In genomic region chr7:131409321-131409987, GRCm38 (mm10) we compare ENCODE assay signal across 8 mouse cellular contexts. TPM values are rescaled to one million over a fixed set of nuclear protein-coding genes. Genes with fewer than 3 reads are reported as not detected.
DNase-seq lines count a peak whose midpoint lies in the region; ATAC-seq and TF ChIP-seq lines count a peak whose summit lies in the region.

No protein-coding gene starts in this region.

- no peak for TF ChIP-seq POLR2A in kidney, adult 2 months (IDR thresholded peaks at IDR 0.05; ENCODE audit: low read depth, low read length)

- H3K9me3 ChIP-seq in forebrain, embryonic 13.5 days (replicated peaks), result no peaks in the 10 kb centered on the region
- H3K9me3 ChIP-seq in midbrain, embryonic 15.5 days, result no peaks in the 10 kb centered on the region

- TF ChIP-seq CTCF in kidney, adult 2 months (conservative IDR thresholded peaks at IDR 0.05; ENCODE audit: insufficient read depth, insufficient read length, low read depth, low read length), result no peak

- 3% methylated on average over 16 of the region's 16 CpGs for WGBS in kidney, adult 2 months
- 7% methylated on average over 16 of the region's 16 CpGs for WGBS in forebrain, embryonic 13.5 days
- WGBS in midbrain, embryonic 15.5 days, result 6% methylated on average over 16 of the region's 16 CpGs

- H3K27ac ChIP-seq in kidney, adult 2 months (ENCODE audit: insufficient read depth, low read depth, low read length), result no peak overlapping the region
- peak overlapping the region; percentile 70; the same call in 1 of the 2 replicates for H3K27ac ChIP-seq in forebrain, embryonic 13.5 days
- peak overlapping the region; percentile 89 for H3K27ac ChIP-seq in midbrain, embryonic 15.5 days

- H3K4me2 ChIP-seq in forebrain, embryonic 13.5 days, result peak overlapping the region; percentile 81
- peak overlapping the region; percentile 72 for H3K4me2 ChIP-seq in midbrain, embryonic 15.5 days

- H3K36me3 ChIP-seq in kidney, adult 2 months (ENCODE audit: control insufficient read depth, insufficient read depth, low read length), result no peaks in the 10 kb centered on the region
- H3K36me3 ChIP-seq in forebrain, embryonic 13.5 days (ENCODE audit: poor library complexity, severe bottlenecking), result no peaks in the 10 kb centered on the region
- H3K36me3 ChIP-seq in midbrain, embryonic 15.5 days (replicated peaks), result no peaks in the 10 kb centered on the region

- DNase-seq in kidney, adult 2 months, result peak; percentile 42
- no peak for DNase-seq in kidney, postnatal 25 days
- peak; percentile 44 for DNase-seq in ZHBTc4 (ENCODE audit: low read depth, low spot score)
- peak; percentile 19 for DNase-seq in kidney, postnatal 10 days
- no peak for DNase-seq in spleen, postnatal 36 days (ENCODE audit: low spot score in 2 of 2)

- peak overlapping the region; percentile 97 for H3K9ac ChIP-seq in forebrain, embryonic 13.5 days
- peak overlapping the region; percentile 95 for H3K9ac ChIP-seq in midbrain, embryonic 15.5 days

- no peaks in the 10 kb centered on the region for H3K27me3 ChIP-seq in kidney, adult 2 months (replicated peaks; ENCODE audit: control insufficient read depth, insufficient read depth, low read length)
- H3K27me3 ChIP-seq in forebrain, embryonic 13.5 days, result no peaks in the 10 kb centered on the region
- H3K27me3 ChIP-seq in midbrain, embryonic 15.5 days (replicated peaks), result no peaks in the 10 kb centered on the region

- H3K4me3 ChIP-seq in kidney, adult 2 months (ENCODE audit: insufficient read depth, low read depth, low read length), result peak overlapping the region; percentile 80
- peak overlapping the region; percentile 79 for H3K4me3 ChIP-seq in forebrain, embryonic 13.5 days
- H3K4me3 ChIP-seq in midbrain, embryonic 15.5 days, result peak overlapping the region; percentile 97

- 0 out of 2 replicates have a peak, but pooled peaks have one; percentile 0 for ATAC-seq in forebrain, embryonic 13.5 days
- ATAC-seq in midbrain, embryonic 15.5 days (replicated peaks), result peak; percentile 22
- ATAC-seq in cerebellum, adult (ENCODE audit: insufficient number of reproducible peaks, low FRiP score, low TSS enrichment), result no peak

- H3K4me1 ChIP-seq in kidney, adult 2 months (ENCODE audit: control insufficient read depth, insufficient read depth, low read length), result peaks cover 13% of the 10 kb centered on the region
- H3K4me1 ChIP-seq in forebrain, embryonic 13.5 days, result peaks cover 27% of the 10 kb centered on the region
- H3K4me1 ChIP-seq in midbrain, embryonic 15.5 days, result peaks cover 39% of the 10 kb centered on the region

RNA-seq across cellular contexts. Expression of gene Ikzf5, which starts 0.9 kb away (rescaled TPM):
- polyA plus RNA-seq in kidney, adult 2 months (2012; rRNA removed), result 7.5 and 10.3 TPM in 2 replicates
- 17.0 and 17.1 TPM in 2 replicates for polyA plus RNA-seq in forebrain, embryonic 13.5 days (2015; fragmentation: Nextera tagmentation; extraction: Ambion mirVana)
- polyA plus RNA-seq in midbrain, embryonic 15.5 days (2015; fragmentation: Nextera tagmentation; extraction: Ambion mirVana), result 10.1 and 12.5 TPM in 2 replicates

RNA-seq across cellular contexts. Expression of gene Acadsb, which starts 0.9 kb away (rescaled TPM):
- polyA plus RNA-seq in kidney, adult 2 months (2012; rRNA removed), result 23.2 and 30.9 TPM in 2 replicates
- 86.1 and 89.4 TPM in 2 replicates for polyA plus RNA-seq in forebrain, embryonic 13.5 days (2015; fragmentation: Nextera tagmentation; extraction: Ambion mirVana)
- 107 and 110 TPM in 2 replicates for polyA plus RNA-seq in midbrain, embryonic 15.5 days (2015; fragmentation: Nextera tagmentation; extraction: Ambion mirVana)

RNA-seq across cellular contexts. Expression of gene Pstk, which starts 38.5 kb away (rescaled TPM):
- 40.9 and 45.9 TPM in 2 replicates for polyA plus RNA-seq in kidney, adult 2 months (2012; rRNA removed)
- 39.6 and 43.1 TPM in 2 replicates for polyA plus RNA-seq in forebrain, embryonic 13.5 days (2015; fragmentation: Nextera tagmentation; extraction: Ambion mirVana)
- 50.5 and 50.7 TPM in 2 replicates for polyA plus RNA-seq in midbrain, embryonic 15.5 days (2015; fragmentation: Nextera tagmentation; extraction: Ambion mirVana)

RNA-seq across cellular contexts. Expression of gene 2310057M21Rik, which starts 46.9 kb away (rescaled TPM):
- polyA plus RNA-seq in kidney, adult 2 months (2012; rRNA removed), result 5.7 and 6.0 TPM in 2 replicates
- 17.9 and 18.7 TPM in 2 replicates for polyA plus RNA-seq in forebrain, embryonic 13.5 days (2015; fragmentation: Nextera tagmentation; extraction: Ambion mirVana)
- polyA plus RNA-seq in midbrain, embryonic 15.5 days (2015; fragmentation: Nextera tagmentation; extraction: Ambion mirVana), result 29.1 and 32.0 TPM in 2 replicates

Comparison
In these comparisons a context has a peak if more than half of its experiments do, and no peak if none do; other contexts are left out.
1. DNase-seq: peak in kidney, adult 2 months (single experiment), ZHBTc4 (single experiment) and kidney, postnatal 10 days (single experiment); none in kidney, postnatal 25 days (0 of 2) and spleen, postnatal 36 days (0 of 2).
2. Peak in every context shown above with its lines, with median percentiles within 50 percentile points of each other: H3K4me3 ChIP-seq.